Mouse (Mus musculus) neural tube, embryonic 11.5 days (tissue): ENCODE data around the gene Snx29. TPM values are rescaled to one million over a fixed set of nuclear protein-coding genes. Genes with fewer than 3 reads are reported as not detected.
"Not testable (repeated sequence)": the region's sequence is repeated elsewhere in the genome, so short reads cannot be mapped to it uniquely, and the experiment has no call there.

Experiments
- ATAC-seq: fragments of 200-750 bp; cut with Nextera tagmentation; 2 replicates; pipeline ENCODE4 v1.8.0; 2017; ENCODE audit warnings: moderate number of reproducible peaks, mild to moderate bottlenecking, moderate TSS enrichment, moderate library complexity; ENCODE audit not compliant: insufficient read depth, low FRiP score, low TSS enrichment
- DNase-seq: peaks from one replicate; pipeline ENCODE4 v3.0.0-alpha.2; 2015; ENCODE audit warnings: low spot score
- H3K27ac ChIP-seq: fragments of 300-500 bp; sonication (generic); 2 replicates; pipeline ENCODE4 v1.5.1; 2014; ENCODE audit warnings: low read depth, mild to moderate bottlenecking, low read length
- H3K27me3 ChIP-seq: fragments of 300-500 bp; sonication (generic); 2 replicates; pipeline ENCODE4 v1.6.1; 2014; ENCODE audit warnings: mild to moderate bottlenecking, low read length, mixed read lengths; ENCODE audit not compliant: control insufficient read depth, insufficient read depth
- H3K36me3 ChIP-seq: fragments of 300-500 bp; sonication (generic); 2 replicates; pipeline ENCODE4 v1.6.1; 2014; ENCODE audit warnings: mild to moderate bottlenecking, low read length, moderate library complexity, mixed read lengths; ENCODE audit not compliant: control insufficient read depth, insufficient read depth
- H3K4me1 ChIP-seq: fragments of 300-500 bp; sonication (generic); 2 replicates; pipeline ENCODE4 v1.6.1; 2014; ENCODE audit warnings: low read length, mixed read lengths; ENCODE audit not compliant: control insufficient read depth, insufficient read depth
- H3K4me2 ChIP-seq: fragments of 300-500 bp; sonication (generic); 2 replicates; pipeline ENCODE4 v1.6.1; 2014; ENCODE audit warnings: low read depth, mild to moderate bottlenecking, moderate library complexity
- H3K4me3 ChIP-seq: fragments of 300-500 bp; sonication (generic); 2 replicates; pipeline ENCODE4 v1.5.1; 2014; ENCODE audit warnings: low read depth, low read length
- H3K9ac ChIP-seq: fragments of 300-500 bp; sonication (generic); 2 replicates; pipeline ENCODE4 v1.6.1; 2014; ENCODE audit warnings: mild to moderate bottlenecking, low read length
- H3K9me3 ChIP-seq: fragments of 300-500 bp; sonication (generic); 2 replicates; pipeline ENCODE4 v1.6.1; 2016; ENCODE audit warnings: low read length; ENCODE audit not compliant: control insufficient read depth
- WGBS: fragments of 180-500 bp; shearing (Covaris S2); extraction: QIAGEN DNeasy Blood & Tissue Kit; methylation state at CpG from one replicate; pipeline ENCODE4 v1.1.7; 2014; 5-methylcytosine and 5-hydroxymethylcytosine counted together
- polyA plus RNA-seq: library from polyadenylated mRNA; unstranded; fragments of >200 nt; fragmentation: Nextera tagmentation; extraction: Ambion mirVana; gene quantifications from 2 replicates; pipeline ENCODE4 v1.2.1, GENCODE M21; 2014

Gene Snx29
- polyA plus RNA-seq = 9.7 and 10.6 TPM in 2 replicates

GRCm38 (mm10) chr16:11322409-11323323 is at the start of gene Snx29:
Snx29 (plus strand) TSS chr16:11322908.
- WGBS = 5% methylated on average over 57 of the region's 61 CpGs
- Histone ChIP-seq H3K4me3 (peak within 1 kb of the TSS; percentile 84), H3K27ac (peak within 1 kb of the TSS; percentile 80), H3K36me3 (no peaks in the 10 kb centered on the region), H3K4me1 (peaks cover 6% of the 10 kb centered on the region; the same call in 1 of the 2 replicates), H3K9me3 (no peaks in the 10 kb centered on the region), H3K27me3 (no peaks in the 10 kb centered on the region), H3K9ac (peak within 1 kb of the TSS; percentile 83), H3K4me2 (peak within 1 kb of the TSS; percentile 88)
- DNase-seq (peak; percentile 95), ATAC-seq (peak; percentile 99)

- no peaks in the 10 kb centered on the region for H3K4me1 ChIP-seq
- ATAC-seq = no peak
- H3K4me3 ChIP-seq = no peak overlapping the region
- DNase-seq = no peak
- H3K9ac ChIP-seq = no peak overlapping the region
- no peaks in the 10 kb centered on the region for H3K36me3 ChIP-seq
- no peak overlapping the region for H3K27ac ChIP-seq
- WGBS = 33% methylated on average over 3 of the region's 3 CpGs
- H3K27me3 ChIP-seq = no peaks in the 10 kb centered on the region
- no peaks in the 10 kb centered on the region for H3K9me3 ChIP-seq
- no peak overlapping the region for H3K4me2 ChIP-seq
Measured at GRCm38 (mm10) chr16:11276888-11277287, 45.8 kb upstream of the Snx29 start.

DNA sequence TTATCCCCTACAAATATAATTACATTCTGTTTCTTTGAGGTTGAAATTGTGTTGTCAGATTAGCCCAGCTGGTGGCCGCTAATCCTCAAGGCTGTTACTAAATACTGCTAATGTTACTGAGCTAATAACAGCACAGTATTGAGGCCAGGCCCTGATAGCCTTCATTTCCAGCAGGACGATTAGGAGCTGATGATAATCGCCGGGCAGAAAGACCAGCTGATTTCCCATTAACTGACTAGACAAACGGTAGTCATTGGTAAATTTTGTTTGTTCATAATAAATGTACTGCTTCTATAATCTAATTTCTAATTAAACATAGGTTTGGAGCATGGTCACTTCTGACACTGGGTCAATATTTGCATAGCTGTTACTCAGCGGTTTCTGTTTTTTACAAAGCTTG is 43.9 kb upstream of the Snx29 start:
- H3K9ac ChIP-seq = no peak overlapping the region
- H3K4me3 ChIP-seq = no peak overlapping the region
- H3K4me1 ChIP-seq = no peaks in the 10 kb centered on the region
- DNase-seq (no peak), ATAC-seq (no peak)
- H3K27me3 ChIP-seq = no peaks in the 10 kb centered on the region
- H3K4me2 ChIP-seq = no peak overlapping the region
- H3K9me3 ChIP-seq = no peaks in the 10 kb centered on the region
- WGBS = 81% methylated on average over 6 of the region's 6 CpGs
- H3K27ac ChIP-seq = no peak overlapping the region
- no peaks in the 10 kb centered on the region for H3K36me3 ChIP-seq

GRCm38 (mm10) chr16:11282655-11283232 is 40.0 kb upstream of the Snx29 start:
- no peak for DNase-seq
- Histone ChIP-seq H3K9me3 (no peaks in the 10 kb centered on the region), H3K9ac (no peak overlapping the region), H3K4me3 (no peak overlapping the region), H3K4me1 (no peaks in the 10 kb centered on the region), H3K4me2 (no peak overlapping the region), H3K27ac (no peak overlapping the region), H3K36me3 (no peaks in the 10 kb centered on the region), H3K27me3 (no peaks in the 10 kb centered on the region)
- 85% methylated on average over 5 of the region's 5 CpGs for WGBS
- no peak for ATAC-seq

- H3K27ac ChIP-seq = no peak overlapping the region
- no peak for ATAC-seq
- no peak overlapping the region for H3K4me2 ChIP-seq
- no peaks in the 10 kb centered on the region for H3K36me3 ChIP-seq
- no peaks in the 10 kb centered on the region for H3K9me3 ChIP-seq
- H3K9ac ChIP-seq = no peak overlapping the region
- H3K27me3 ChIP-seq = no peaks in the 10 kb centered on the region
- H3K4me1 ChIP-seq = no peaks in the 10 kb centered on the region
- no peak overlapping the region for H3K4me3 ChIP-seq
- DNase-seq = no peak
- 94% methylated on average over 2 of the region's 2 CpGs for WGBS
Measured at GRCm38 (mm10) chr16:11284881-11285280, 37.8 kb upstream of the Snx29 start.

GRCm38 (mm10) chr16:11285949-11286348 is 36.8 kb upstream of the Snx29 start:
- Histone ChIP-seq H3K36me3 (no peaks in the 10 kb centered on the region), H3K9me3 (no peaks in the 10 kb centered on the region), H3K27ac (no peak overlapping the region), H3K4me2 (no peak overlapping the region), H3K4me3 (no peak overlapping the region), H3K9ac (no peak overlapping the region), H3K27me3 (no peaks in the 10 kb centered on the region), H3K4me1 (no peaks in the 10 kb centered on the region)
- DNase-seq (no peak), ATAC-seq (no peak)
- 79% methylated on average over 2 of the region's 2 CpGs for WGBS

GRCm38 (mm10) chr16:11288873-11289272 is 33.8 kb upstream of the Snx29 start:
- not testable (repeated sequence) for H3K36me3 ChIP-seq, ATAC-seq, H3K9ac ChIP-seq, H3K9me3 ChIP-seq, H3K4me1 ChIP-seq, H3K4me2 ChIP-seq, H3K4me3 ChIP-seq, H3K27ac ChIP-seq, DNase-seq, H3K27me3 ChIP-seq
- WGBS = 94% methylated on average over 7 of the region's 8 CpGs

GRCm38 (mm10) chr16:11295583-11295982 is 27.1 kb upstream of the Snx29 start:
- H3K36me3 ChIP-seq, H3K4me1 ChIP-seq, H3K9me3 ChIP-seq, H3K9ac ChIP-seq, H3K4me3 ChIP-seq, ATAC-seq, H3K27ac ChIP-seq, DNase-seq, H3K4me2 ChIP-seq, H3K27me3 ChIP-seq: not testable (repeated sequence)
- WGBS = 85% methylated on average over 4 of the region's 4 CpGs

GRCm38 (mm10) chr16:11297700-11298099 is 25.0 kb upstream of the Snx29 start:
- WGBS = 74% methylated on average over 1 of the region's 1 CpGs
- H3K9me3 ChIP-seq, H3K4me3 ChIP-seq, H3K4me1 ChIP-seq, H3K36me3 ChIP-seq, ATAC-seq, H3K4me2 ChIP-seq, DNase-seq, H3K9ac ChIP-seq, H3K27me3 ChIP-seq, H3K27ac ChIP-seq: not testable (repeated sequence)
